Mouse (Mus musculus): Measurements from ENCODE around the gene Nek10. TPM values are rescaled to one million over a fixed set of nuclear protein-coding genes. Genes with fewer than 3 reads are reported as not detected.
"Not testable (repeated sequence)": the region's sequence is repeated elsewhere in the genome, so short reads cannot be mapped to it uniquely, and the experiment has no call there.

The Nek10 gene
- polyA plus RNA-seq, 1 experiment: 0.12 TPM

DNA sequence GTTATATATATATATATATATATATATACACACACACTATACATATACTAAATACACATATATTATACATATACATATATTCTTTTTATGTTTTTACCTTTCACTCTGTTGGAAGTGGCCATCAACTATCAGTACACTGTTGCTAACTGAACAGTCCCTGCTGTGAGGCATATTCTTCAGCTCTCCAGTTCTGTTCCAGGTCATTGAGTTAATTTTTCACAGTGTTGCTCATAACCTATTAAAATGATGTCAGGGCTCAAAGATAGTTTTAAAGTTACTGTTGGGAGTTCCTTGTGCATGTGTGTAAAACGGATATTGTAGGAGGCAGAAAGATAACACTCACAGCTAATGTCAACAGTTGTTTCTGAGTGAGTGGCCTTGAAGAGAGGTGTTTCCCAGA is 170.9 kb downstream of the Nek10 start:
- H3K27me3 ChIP-seq (ENCODE audit: control insufficient read depth, insufficient read depth, low read length, poor library complexity, severe bottlenecking): no peaks in the 10 kb centered on the region
- TF ChIP-seq CTCF (IDR thresholded peaks at IDR 0.05; ENCODE audit: low read depth, low read length) (no peak), POLR2A (IDR thresholded peaks at IDR 0.05; ENCODE audit: insufficient read depth, low read length) (no peak), EP300 (IDR thresholded peaks at IDR 0.05; ENCODE audit: insufficient read depth, low read depth, low read length) (no peak)

DNA sequence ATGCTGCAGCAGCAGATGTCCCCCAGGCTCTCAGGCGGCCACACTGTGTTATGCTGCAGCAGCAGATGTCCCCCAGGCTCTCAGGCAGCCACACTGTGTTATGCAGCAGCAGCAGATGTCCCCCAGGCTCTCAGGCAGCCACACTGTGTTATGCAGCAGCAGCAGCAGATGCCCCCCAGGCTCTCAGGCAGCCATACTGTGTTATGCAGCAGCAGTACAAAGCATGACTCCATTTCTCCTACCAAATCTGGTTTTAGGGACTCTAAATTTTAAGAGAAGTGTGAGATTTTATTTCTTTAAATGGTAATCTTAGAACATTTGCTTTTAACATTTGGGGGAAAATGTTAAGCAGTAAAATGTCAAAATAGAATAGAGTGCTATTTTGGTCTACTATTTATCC is 180.9 kb downstream of the Nek10 start:
- H3K9me3 ChIP-seq (replicated peaks; ENCODE audit: control insufficient read depth, insufficient read depth, low read length, poor library complexity, severe bottlenecking); H3K36me3 ChIP-seq (ENCODE audit: control insufficient read depth, insufficient read depth, low read length, poor library complexity, severe bottlenecking); H3K27me3 ChIP-seq (ENCODE audit: control insufficient read depth, insufficient read depth, low read length, poor library complexity, severe bottlenecking); H3K9ac ChIP-seq (ENCODE audit: low read depth, poor library complexity, severe bottlenecking); H3K4me3 ChIP-seq (ENCODE audit: low read depth, low read length); H3K4me1 ChIP-seq (ENCODE audit: control insufficient read depth, insufficient read depth, low read length); H3K27ac ChIP-seq (ENCODE audit: insufficient read depth, low read length): not testable (repeated sequence)

More for the DNA sequence above, 170.9 kb downstream of the Nek10 start:
- H3K36me3 ChIP-seq (ENCODE audit: control insufficient read depth, insufficient read depth, low read length, poor library complexity, severe bottlenecking): no peaks in the 10 kb centered on the region
- no peaks in the 10 kb centered on the region for H3K9me3 ChIP-seq (replicated peaks; ENCODE audit: control insufficient read depth, insufficient read depth, low read length, poor library complexity, severe bottlenecking)
- no peaks in the 10 kb centered on the region for H3K4me1 ChIP-seq (ENCODE audit: control insufficient read depth, insufficient read depth, low read length)
- H3K27ac ChIP-seq (ENCODE audit: insufficient read depth, low read length): no peak overlapping the region
- H3K4me3 ChIP-seq (ENCODE audit: low read depth, low read length): no peak overlapping the region
- no peak overlapping the region for H3K9ac ChIP-seq (ENCODE audit: low read depth, poor library complexity, severe bottlenecking)

DNA sequence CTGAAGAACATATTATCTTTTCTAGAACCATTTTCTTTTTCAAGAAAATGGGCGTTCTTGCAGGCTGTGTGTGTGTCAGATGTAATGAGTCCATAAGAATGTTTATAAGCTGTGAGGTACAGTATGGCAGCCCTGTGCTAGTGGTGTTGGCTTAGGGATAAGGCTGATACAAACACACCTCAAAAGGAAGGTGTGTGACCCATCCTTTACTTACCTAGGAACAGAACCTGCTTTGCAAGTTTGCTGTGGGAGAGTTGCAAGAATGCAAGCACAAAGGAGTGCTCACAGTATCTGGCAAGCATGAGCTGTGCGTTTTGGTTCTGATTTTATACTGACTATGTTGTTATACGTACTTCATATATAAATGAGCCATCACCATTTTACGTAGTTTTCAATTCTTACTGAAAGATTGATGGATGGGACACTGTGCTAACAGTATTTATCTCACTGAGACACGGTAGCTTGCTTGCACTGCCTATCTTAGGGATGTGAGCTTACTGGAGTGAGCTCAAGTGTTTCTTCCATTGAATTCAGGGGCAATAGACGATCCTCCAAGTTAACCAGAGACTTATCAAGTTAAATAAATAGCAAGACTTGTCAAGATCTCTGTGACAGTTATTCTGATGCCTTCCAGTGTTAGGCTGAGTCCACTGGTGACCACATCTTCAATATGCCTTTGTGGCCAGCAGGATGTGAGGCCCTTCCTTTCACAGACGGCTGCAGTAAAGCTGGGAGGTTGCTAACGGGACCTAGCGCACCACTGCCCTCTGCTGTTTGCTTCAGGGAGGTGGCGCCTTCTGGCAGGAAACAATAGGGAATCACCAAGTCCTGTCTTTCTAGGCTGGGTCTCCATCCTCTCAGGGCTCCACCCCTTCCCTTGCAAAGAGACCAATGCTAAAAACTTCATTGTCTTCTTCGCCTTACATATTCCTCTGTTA is 181.8 kb downstream of the Nek10 start:
- TF ChIP-seq EP300 (IDR thresholded peaks at IDR 0.05; ENCODE audit: insufficient read depth, low read depth, low read length) (no peak), CTCF (IDR thresholded peaks at IDR 0.05; ENCODE audit: low read depth, low read length) (peak; percentile 92), POLR2A (IDR thresholded peaks at IDR 0.05; ENCODE audit: insufficient read depth, low read length) (no peak)
- Histone ChIP-seq H3K9ac (ENCODE audit: low read depth, poor library complexity, severe bottlenecking) (no peak overlapping the region), H3K27ac (ENCODE audit: insufficient read depth, low read length) (no peak overlapping the region), H3K27me3 (ENCODE audit: control insufficient read depth, insufficient read depth, low read length, poor library complexity, severe bottlenecking) (no peaks in the 10 kb centered on the region), H3K9me3 (replicated peaks; ENCODE audit: control insufficient read depth, insufficient read depth, low read length, poor library complexity, severe bottlenecking) (no peaks in the 10 kb centered on the region), H3K36me3 (ENCODE audit: control insufficient read depth, insufficient read depth, low read length, poor library complexity, severe bottlenecking) (no peaks in the 10 kb centered on the region), H3K4me3 (ENCODE audit: low read depth, low read length) (no peak overlapping the region), H3K4me1 (ENCODE audit: control insufficient read depth, insufficient read depth, low read length) (no peaks in the 10 kb centered on the region)

DNA sequence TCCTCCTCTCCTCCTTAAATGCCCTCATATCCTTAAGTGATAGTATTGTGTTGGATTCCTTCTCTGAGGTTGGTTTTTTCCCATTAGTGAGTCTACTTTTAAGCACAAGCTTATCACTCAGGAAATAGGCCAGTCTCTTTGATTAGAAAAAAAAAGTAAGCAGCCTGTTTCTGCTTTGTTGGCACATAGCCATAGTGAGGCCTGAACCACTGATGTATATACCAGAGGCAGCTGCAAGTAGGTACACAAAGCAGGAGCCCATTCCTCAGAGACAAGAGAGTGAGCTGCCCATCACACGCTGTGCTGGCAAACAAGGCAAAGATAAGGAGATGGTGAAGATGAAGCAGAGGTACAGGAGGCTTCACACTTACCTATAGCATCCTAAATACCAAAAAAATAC is 184.2 kb downstream of the Nek10 start:
- no peak overlapping the region for H3K9ac ChIP-seq (ENCODE audit: low read depth, poor library complexity, severe bottlenecking)
- TF ChIP-seq POLR2A (IDR thresholded peaks at IDR 0.05; ENCODE audit: insufficient read depth, low read length): no peak
- TF ChIP-seq EP300 (IDR thresholded peaks at IDR 0.05; ENCODE audit: insufficient read depth, low read depth, low read length): no peak
- TF ChIP-seq CTCF (IDR thresholded peaks at IDR 0.05; ENCODE audit: low read depth, low read length): no peak
- H3K27ac ChIP-seq (ENCODE audit: insufficient read depth, low read length): no peak overlapping the region
- no peaks in the 10 kb centered on the region for H3K27me3 ChIP-seq (ENCODE audit: control insufficient read depth, insufficient read depth, low read length, poor library complexity, severe bottlenecking)
- H3K36me3 ChIP-seq (ENCODE audit: control insufficient read depth, insufficient read depth, low read length, poor library complexity, severe bottlenecking): no peaks in the 10 kb centered on the region
- no peak overlapping the region for H3K4me3 ChIP-seq (ENCODE audit: low read depth, low read length)
- H3K4me1 ChIP-seq (ENCODE audit: control insufficient read depth, insufficient read depth, low read length): no peaks in the 10 kb centered on the region
- no peaks in the 10 kb centered on the region for H3K9me3 ChIP-seq (replicated peaks; ENCODE audit: control insufficient read depth, insufficient read depth, low read length, poor library complexity, severe bottlenecking)

DNA sequence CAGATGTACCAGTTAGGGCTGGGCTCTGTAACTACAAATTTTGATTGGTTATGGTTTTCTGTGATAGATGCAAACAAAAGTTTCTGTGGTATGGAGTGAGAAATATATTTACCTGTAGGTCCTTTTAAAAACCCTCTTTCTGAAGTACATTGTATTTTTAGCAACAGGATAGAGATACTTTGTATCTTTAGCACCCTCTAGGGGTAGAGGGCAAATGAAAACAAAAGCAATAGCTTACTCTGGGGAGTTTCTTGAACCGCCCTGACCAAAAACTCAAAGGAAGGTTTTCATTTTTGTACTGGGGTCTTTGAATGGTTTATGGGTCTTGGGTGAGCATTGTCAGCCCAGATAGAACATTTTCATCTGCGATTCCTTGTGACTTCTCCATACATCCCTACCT is 188.4 kb downstream of the Nek10 start:
- H3K27me3 ChIP-seq (ENCODE audit: control insufficient read depth, insufficient read depth, low read length, poor library complexity, severe bottlenecking): no peaks in the 10 kb centered on the region

DNA sequence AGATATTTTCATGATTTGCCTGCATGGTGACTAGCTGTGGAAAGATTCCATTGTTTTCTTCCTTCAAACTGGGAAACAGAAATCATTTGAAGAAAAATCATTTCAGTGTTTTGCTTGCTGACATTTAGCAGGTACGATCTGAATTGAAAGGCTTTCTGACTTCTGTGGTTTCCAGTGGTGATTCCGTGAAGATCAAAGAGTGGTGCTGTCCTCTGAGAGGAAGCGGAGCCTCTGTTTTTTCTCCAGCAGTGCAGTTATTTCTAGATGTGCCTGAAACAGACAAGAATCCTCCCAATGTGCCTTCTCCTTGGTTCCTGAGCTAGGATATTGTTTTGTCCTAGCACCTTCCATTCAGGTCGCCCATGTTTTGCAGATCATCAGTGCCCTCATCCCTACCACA is 208.2 kb downstream of the Nek10 start:
- Histone ChIP-seq H3K36me3 (ENCODE audit: control insufficient read depth, insufficient read depth, low read length, poor library complexity, severe bottlenecking) (no peaks in the 10 kb centered on the region), H3K9me3 (replicated peaks; ENCODE audit: control insufficient read depth, insufficient read depth, low read length, poor library complexity, severe bottlenecking) (no peaks in the 10 kb centered on the region), H3K4me3 (ENCODE audit: low read depth, low read length) (no peak overlapping the region), H3K27ac (ENCODE audit: insufficient read depth, low read length) (no peak overlapping the region), H3K9ac (ENCODE audit: low read depth, poor library complexity, severe bottlenecking) (no peak overlapping the region), H3K4me1 (ENCODE audit: control insufficient read depth, insufficient read depth, low read length) (no peaks in the 10 kb centered on the region), H3K27me3 (ENCODE audit: control insufficient read depth, insufficient read depth, low read length, poor library complexity, severe bottlenecking) (no peaks in the 10 kb centered on the region)
- no peak for TF ChIP-seq EP300 (IDR thresholded peaks at IDR 0.05; ENCODE audit: insufficient read depth, low read depth, low read length)
- TF ChIP-seq CTCF (IDR thresholded peaks at IDR 0.05; ENCODE audit: low read depth, low read length): no peak
- TF ChIP-seq POLR2A (IDR thresholded peaks at IDR 0.05; ENCODE audit: insufficient read depth, low read length): no peak

More for the DNA sequence above, 188.4 kb downstream of the Nek10 start:
- H3K9ac ChIP-seq (ENCODE audit: low read depth, poor library complexity, severe bottlenecking): no peak overlapping the region
- no peaks in the 10 kb centered on the region for H3K9me3 ChIP-seq (replicated peaks; ENCODE audit: control insufficient read depth, insufficient read depth, low read length, poor library complexity, severe bottlenecking)
- H3K27ac ChIP-seq (ENCODE audit: insufficient read depth, low read length): no peak overlapping the region
- TF ChIP-seq CTCF (IDR thresholded peaks at IDR 0.05; ENCODE audit: low read depth, low read length) (no peak), POLR2A (IDR thresholded peaks at IDR 0.05; ENCODE audit: insufficient read depth, low read length) (no peak), EP300 (IDR thresholded peaks at IDR 0.05; ENCODE audit: insufficient read depth, low read depth, low read length) (no peak)
- H3K4me3 ChIP-seq (ENCODE audit: low read depth, low read length): no peak overlapping the region
- no peaks in the 10 kb centered on the region for H3K4me1 ChIP-seq (ENCODE audit: control insufficient read depth, insufficient read depth, low read length)
- no peaks in the 10 kb centered on the region for H3K36me3 ChIP-seq (ENCODE audit: control insufficient read depth, insufficient read depth, low read length, poor library complexity, severe bottlenecking)

Data from ES-Bruce4 (cell line).